Mouse (Mus musculus) CH12.LX (cell line): Measurements from ENCODE around the gene Tspan7. TPM values are rescaled to one million over a fixed set of nuclear protein-coding genes. Genes with fewer than 3 reads are reported as not detected.

ENCODE experiments used
- DNase-seq: peaks from one replicate; pipeline ENCODE4 v3.0.0-alpha.2; 2013; ENCODE audit errors: extremely low read depth
- H3K27ac ChIP-seq: 2 replicates; pipeline ENCODE4 v1.5.1; 2012; ENCODE audit warnings: low read depth, mild to moderate bottlenecking, control low read depth, moderate library complexity; ENCODE audit not compliant: insufficient read depth
- H3K27me3 ChIP-seq: replicated peaks from 2 replicates; pipeline ENCODE3; 2012; ENCODE audit warnings: inconsistent platforms
- H3K36me3 ChIP-seq, 2 experiments: replicated peaks in 1 of 2; 2 replicates each; pipeline versions ENCODE3 to v1.6.1; 2012; ENCODE audit warnings: inconsistent platforms in 1 of 2, low read length in 1 of 2, mild to moderate bottlenecking in 1 of 2, mixed read lengths in 1 of 2, moderate library complexity in 1 of 2; ENCODE audit not compliant: control insufficient read depth in 1 of 2, insufficient read depth in 1 of 2
- H3K4me1 ChIP-seq, 2 experiments: 2 replicates each; pipeline ENCODE4 v1.6.1; 2012; ENCODE audit warnings: inconsistent platforms in 1 of 2, moderate library complexity in 1 of 2; ENCODE audit not compliant: insufficient read depth in 2 of 2, control insufficient read depth in 1 of 2
- H3K4me2 ChIP-seq: 2 replicates; pipeline ENCODE4 v1.6.1; 2012; ENCODE audit warnings: low read depth, mild to moderate bottlenecking, control low read depth; ENCODE audit not compliant: poor library complexity, insufficient read depth, severe bottlenecking
- H3K4me3 ChIP-seq, 3 experiments: fragments of 150-350 bp in 1 of 3; sonication (generic) in 1 of 3; replicated peaks in 1 of 3; 2 replicates each; pipeline versions ENCODE3 to v1.5.1; 2011 to 2012; ENCODE audit warnings: low read depth in 2 of 3, low read length in 2 of 3, mild to moderate bottlenecking in 2 of 3, moderate library complexity in 2 of 3, control low read depth in 1 of 3, improper control_type of control experiment in 1 of 3, inconsistent platforms in 1 of 3, mixed read lengths in 1 of 3; ENCODE audit not compliant: poor library complexity in 1 of 3
- H3K79me2 ChIP-seq: replicated peaks from 2 replicates; pipeline ENCODE4 v1.6.1; 2012; ENCODE audit warnings: mild to moderate bottlenecking, moderate library complexity; ENCODE audit not compliant: control insufficient read depth, poor library complexity, insufficient read depth, severe bottlenecking; ENCODE audit errors: extremely low read depth
- H3K9ac ChIP-seq: 2 replicates; pipeline ENCODE4 v1.6.1; 2012; ENCODE audit warnings: low read depth, mild to moderate bottlenecking, control low read depth, moderate library complexity; ENCODE audit not compliant: insufficient read depth
- H3K9me3 ChIP-seq: replicated peaks from 2 replicates; pipeline ENCODE3; 2012; ENCODE audit warnings: low read length, inconsistent platforms, mixed read lengths
- CHD1 ChIP-seq: IDR thresholded peaks from 2 replicates; pipeline ENCODE4 v1.6.1; 2012; ENCODE audit warnings: low read depth, low read length, improper control_type of control experiment, inconsistent platforms
- CTCF ChIP-seq, 2 experiments: IDR thresholded peaks in 1 of 2; conservative IDR thresholded peaks in 1 of 2; 2 replicates each; pipeline ENCODE4 v1.5.1; 2011 to 2012; ENCODE audit warnings: low read depth in 2 of 2, low read length in 2 of 2, improper control_type of control experiment in 1 of 2, inconsistent platforms in 1 of 2, mild to moderate bottlenecking in 1 of 2, moderate library complexity in 1 of 2
- ELF1 ChIP-seq: IDR thresholded peaks from 2 replicates; pipeline ENCODE4 v1.6.1; 2014; ENCODE audit warnings: low read depth, mild to moderate bottlenecking, inconsistent platforms, low read length, improper control_type of control experiment
- HCFC1 ChIP-seq: IDR thresholded peaks from 2 replicates; pipeline ENCODE4 v1.6.1; 2012; ENCODE audit warnings: low read depth, mild to moderate bottlenecking, inconsistent platforms, low read length, improper control_type of control experiment
- IRF4 ChIP-seq: IDR thresholded peaks from 2 replicates; pipeline ENCODE4 v1.6.1; 2014; ENCODE audit warnings: low read depth, mild to moderate bottlenecking, inconsistent platforms, low read length, improper control_type of control experiment
- JUN ChIP-seq: IDR thresholded peaks from 2 replicates; pipeline ENCODE4 v1.6.1; 2011; ENCODE audit warnings: low read depth, mild to moderate bottlenecking, low read length, improper control_type of control experiment, moderate library complexity; ENCODE audit not compliant: insufficient read depth
- MAX ChIP-seq: IDR thresholded peaks from 2 replicates; pipeline ENCODE4 v1.6.1; 2011; ENCODE audit warnings: low read length, improper control_type of control experiment
- MYC ChIP-seq: IDR thresholded peaks from 2 replicates; pipeline ENCODE4 v1.6.1; 2011; ENCODE audit warnings: low read depth, mild to moderate bottlenecking, improper control_type of control experiment, low read length
- PAX5 ChIP-seq: IDR thresholded peaks from 2 replicates; pipeline ENCODE4 v1.6.1; 2012; ENCODE audit warnings: low read length, inconsistent platforms, mixed read lengths
- RCOR1 ChIP-seq: conservative IDR thresholded peaks from 2 replicates; pipeline ENCODE4 v1.6.1; 2012; ENCODE audit warnings: low read depth, mild to moderate bottlenecking, inconsistent platforms, low read length, improper control_type of control experiment
- SIN3A ChIP-seq: IDR thresholded peaks from 2 replicates; pipeline ENCODE4 v1.6.1; 2012; ENCODE audit warnings: low read length, improper control_type of control experiment, inconsistent platforms
- TBP ChIP-seq: conservative IDR thresholded peaks from 2 replicates; pipeline ENCODE4 v1.6.1; 2011; ENCODE audit warnings: low read depth, low read length, improper control_type of control experiment
- TCF12 ChIP-seq: IDR thresholded peaks from 2 replicates; pipeline ENCODE4 v1.6.1; 2014; ENCODE audit warnings: low read depth, mild to moderate bottlenecking, inconsistent platforms, low read length, improper control_type of control experiment
- dilution Hi-C: fragments of 300-500 bp; cut with MboI; formaldehyde crosslinking; loops from 2 replicates; pipeline ENCODE4 v1.14.3; 2020; ENCODE audit warnings: low sequenced_read_pairs; ENCODE audit not compliant: extremely low pct_unique_long_range_greater_than_20kb, extremely low pct_ligation_motif_present
- in situ Hi-C: fragments of 300-500 bp; cut with MboI; formaldehyde crosslinking; loops from 3 replicates; pipeline ENCODE4 v1.14.3; 2019; ENCODE audit warnings: low sequenced_read_pairs, low pct_ligation_motif_present, low pct_unique_long_range_greater_than_20kb, mixed read lengths
- polyA plus RNA-seq: library from polyadenylated mRNA; unstranded; fragments of >175 nt; gene quantifications from 2 replicates; pipeline ENCODE4 v1.2.1, GENCODE M21; 2012; ENCODE audit warnings: low read depth; ENCODE audit not compliant: insufficient read length
- total RNA-seq, 2 experiments: library from RNA; depleted of rRNA; stranded (reverse); fragments of 300-350 nt in 1 of 2; fragments of >200 nt in 1 of 2; gene quantifications; 2 replicates each; pipeline ENCODE4 v1.2.3; 2012 to 2014

The Tspan7 gene
- total and polyA plus RNA-seq, 3 experiments, result not detected

GRCm38 (mm10) chrX:10479031-10479886, 5.7 kb upstream of the Tspan7 start:
- Histone ChIP-seq H3K9me3 (no peaks in the 10 kb centered on the region), H3K79me2 (no peaks in the 10 kb centered on the region), H3K4me1 (no peaks in the 10 kb centered on the region), H3K4me2 (no peak overlapping the region), H3K27me3 (no peaks in the 10 kb centered on the region), H3K27ac (no peak overlapping the region), H3K4me3 (no peak overlapping the region), H3K9ac (no peak overlapping the region), H3K36me3 (no peaks in the 10 kb centered on the region)
- DNase-seq, result no peak
- no peak for TF ChIP-seq RCOR1
- in situ Hi-C loops (no loop called here), dilution Hi-C loops (no loop called here)

GRCm38 (mm10) chrX:10479943-10480342, 5.0 kb upstream of the Tspan7 start:
- no peaks in the 10 kb centered on the region for H3K9me3 ChIP-seq
- H3K79me2 ChIP-seq, result no peaks in the 10 kb centered on the region
- H3K4me1 ChIP-seq, result no peaks in the 10 kb centered on the region
- DNase-seq, result no peak
- TF ChIP-seq CHD1, result no peak
- no peak for TF ChIP-seq ELF1
- no peak for TF ChIP-seq PAX5
- TF ChIP-seq SIN3A, result no peak
- TF ChIP-seq MYC, result no peak
- TF ChIP-seq HCFC1, result no peak
- TF ChIP-seq CTCF (conservative IDR thresholded peaks at IDR 0.05 in 1 of 2, IDR thresholded peaks at IDR 0.05 in 1 of 2; ENCODE audit: low read depth in 2 of 2, low read length in 2 of 2), result no peak
- TF ChIP-seq, all 38 proteins: peak for 0
- Histone ChIP-seq H3K27ac (no peak overlapping the region), H3K4me3 (no peak overlapping the region), H3K9ac (no peak overlapping the region), H3K36me3 (no peaks in the 10 kb centered on the region), H3K27me3 (no peaks in the 10 kb centered on the region), H3K4me2 (no peak overlapping the region)
- in situ Hi-C loops (no loop called here), dilution Hi-C loops (no loop called here)

GRCm38 (mm10) chrX:10485664-10486211, 780 bp downstream of the Tspan7 start:
- Histone ChIP-seq H3K27me3 (no peaks in the 10 kb centered on the region), H3K4me3 (no peak overlapping the region), H3K4me1 (no peaks in the 10 kb centered on the region)
- in situ Hi-C loops (no loop called here), dilution Hi-C loops (no loop called here)
- TF ChIP-seq IRF4 (no peak), MAX (no peak), TCF12 (no peak), JUN (no peak), TBP (no peak)
- TF ChIP-seq, all 38 proteins: peak for 0
- DNase-seq, result no peak
- Histone ChIP-seq H3K36me3 (no peaks in the 10 kb centered on the region), H3K9ac (no peak overlapping the region), H3K9me3 (no peaks in the 10 kb centered on the region), H3K4me2 (no peak overlapping the region), H3K79me2 (no peaks in the 10 kb centered on the region), H3K27ac (no peak overlapping the region)
